Mouse (Mus musculus) lung, adult 2 months (tissue): ENCODE data around the gene Dgkd. TPM values are rescaled to one million over a fixed set of nuclear protein-coding genes. Genes with fewer than 3 reads are reported as not detected.

Source experiments
- DNase-seq: peaks from one replicate; pipeline ENCODE4 v3.0.0; 2022
- H3K4me1 ChIP-seq: fragments of 200-500 bp; 2 replicates; pipeline ENCODE4 v1.6.1; 2011; ENCODE audit warnings: low read length; ENCODE audit not compliant: control insufficient read depth, insufficient read depth
- H3K4me3 ChIP-seq: fragments of 200-500 bp; replicated peaks from 2 replicates; pipeline ENCODE3; 2011; ENCODE audit warnings: low read depth, mild to moderate bottlenecking, control low read depth, low read length; ENCODE audit errors: extremely low read depth
- CTCF ChIP-seq: fragments of 200-500 bp; IDR thresholded peaks from 2 replicates; pipeline ENCODE4 v1.5.1; 2011; ENCODE audit warnings: mild to moderate bottlenecking, low read length, control low read depth; ENCODE audit not compliant: insufficient read depth
- POLR2A ChIP-seq: fragments of 200-500 bp; IDR thresholded peaks from 2 replicates; pipeline ENCODE4 v1.6.1; 2011; ENCODE audit warnings: low read depth, mild to moderate bottlenecking, control low read depth, low read length, borderline replicate concordance; ENCODE audit errors: extremely low read depth
- WGBS: fragments of 180-500 bp; shearing (Covaris S2); methylation state at CpG from one replicate; pipeline ENCODE4 v1.1.7; 2018; 5-methylcytosine and 5-hydroxymethylcytosine counted together
- polyA plus RNA-seq: library from polyadenylated mRNA; depleted of rRNA; stranded (reverse); fragments of >200 nt; gene quantifications from 2 replicates; pipeline ENCODE4 v1.2.3, GENCODE M21; 2012

Gene Dgkd
- polyA plus RNA-seq, 1 experiment = 36.9 TPM

- TF ChIP-seq POLR2A = 0 out of 2 replicates have a peak, but pooled peaks have one; percentile 18
- no peak for TF ChIP-seq CTCF
- Histone ChIP-seq H3K4me3 (no peak overlapping the region), H3K4me1 (no peaks in the 10 kb centered on the region)
- WGBS = 41% methylated on average over 9 of the region's 9 CpGs
- no peak for DNase-seq
Observed at GRCm38 (mm10) chr1:87828185-87828584, 24.9 kb upstream of the Dgkd start.

- TF ChIP-seq CTCF = no peak
- no peaks in the 10 kb centered on the region for H3K4me1 ChIP-seq
- no peak for DNase-seq
- H3K4me3 ChIP-seq = no peak overlapping the region
- WGBS = 42% methylated on average over 7 of the region's 7 CpGs
Observed at GRCm38 (mm10) chr1:87828926-87829580, 24.0 kb upstream of the Dgkd start.

GRCm38 (mm10) chr1:87829621-87830211, 23.4 kb upstream of the Dgkd start:
- H3K4me1 ChIP-seq = no peaks in the 10 kb centered on the region
- TF ChIP-seq POLR2A (no peak), CTCF (no peak)
- H3K4me3 ChIP-seq = no peak overlapping the region
- no peak for DNase-seq
- whole genome bisulfite sequencing = 36% methylated on average over 6 of the region's 6 CpGs

- TF ChIP-seq POLR2A = no peak
- no peak for TF ChIP-seq CTCF
- WGBS = 78% methylated on average over 1 of the region's 1 CpGs
Observed at GRCm38 (mm10) chr1:87836453-87836852, 16.6 kb upstream of the Dgkd start.

GRCm38 (mm10) chr1:87837018-87837417, 16.1 kb upstream of the Dgkd start:
- 59% methylated on average over 5 of the region's 5 CpGs for WGBS
- no peak for DNase-seq
- H3K4me1 ChIP-seq = no peaks in the 10 kb centered on the region
- no peak overlapping the region for H3K4me3 ChIP-seq
- no peak for TF ChIP-seq POLR2A
- no peak for TF ChIP-seq CTCF

More at GRCm38 (mm10) chr1:87836453-87836852, 16.6 kb upstream of the Dgkd start:
- no peaks in the 10 kb centered on the region for H3K4me1 ChIP-seq
- DNase-seq = no peak
- no peak overlapping the region for H3K4me3 ChIP-seq

- Histone ChIP-seq H3K4me1 (no peaks in the 10 kb centered on the region), H3K4me3 (no peak overlapping the region)
- no peak for TF ChIP-seq CTCF
- TF ChIP-seq POLR2A = no peak
- DNase-seq = no peak
- 61% methylated on average over 11 of the region's 11 CpGs for WGBS
Observed at GRCm38 (mm10) chr1:87840411-87841208, 12.5 kb upstream of the Dgkd start.

- TF ChIP-seq CTCF = no peak
- no peak for TF ChIP-seq POLR2A
- WGBS = 29% methylated on average over 2 of the region's 2 CpGs
- Histone ChIP-seq H3K4me3 (no peak overlapping the region), H3K4me1 (0 out of 2 replicates have a peak, but pooled peaks cover 2% of the 10 kb centered on the region)
- no peak for DNase-seq
Observed at GRCm38 (mm10) chr1:87846801-87847474, 6.1 kb upstream of the Dgkd start.

- 30% methylated on average over 4 of the region's 4 CpGs for WGBS
- no peak overlapping the region for H3K4me3 ChIP-seq
- no peak for DNase-seq
- H3K4me1 ChIP-seq = 0 out of 2 replicates have a peak, but pooled peaks cover 4% of the 10 kb centered on the region
- TF ChIP-seq CTCF (no peak), POLR2A (no peak)
Observed at GRCm38 (mm10) chr1:87847475-87848168, 5.5 kb upstream of the Dgkd start.

- TF ChIP-seq CTCF = no peak
- TF ChIP-seq POLR2A = no peak
- Histone ChIP-seq H3K4me1 (0 out of 2 replicates have a peak, but pooled peaks cover 5% of the 10 kb centered on the region), H3K4me3 (no peak overlapping the region)
- no peak for DNase-seq
- WGBS = 48% methylated on average over 11 of the region's 11 CpGs
Observed at GRCm38 (mm10) chr1:87848237-87848996, 4.7 kb upstream of the Dgkd start.
